Mouse (Mus musculus) embryo, embryonic 11 days (tissue): ENCODE measurements around the gene Tmem19.

ENCODE experiments used
- DNase-seq: peaks from one replicate; pipeline ENCODE4 v3.0.0-alpha.2; 2015

Gene Tmem19

GRCm38 (mm10) chr10:115361840-115362622, at the start of gene Tmem19:
TSS of gene Tmem19 (minus strand) at chr10:115362501.
- peak; percentile 98 for DNase-seq

- peak; percentile 73 for DNase-seq
These were observed 44.1 kb upstream of the Tmem19 start for GRCm38 (mm10) chr10:115406393-115406792.

GRCm38 (mm10) chr10:115391896-115392295, 29.6 kb upstream of the Tmem19 start:
- no peak for DNase-seq

- no peak for DNase-seq
These were observed 28.8 kb upstream of the Tmem19 start for GRCm38 (mm10) chr10:115391076-115391475.

- no peak for DNase-seq
These were observed 25.6 kb upstream of the Tmem19 start for GRCm38 (mm10) chr10:115387891-115388290.

GRCm38 (mm10) chr10:115385018-115386002, 23.0 kb upstream of the Tmem19 start:
- DNase-seq: peak; percentile 74

GRCm38 (mm10) chr10:115384221-115385017, 22.1 kb upstream of the Tmem19 start, which contains the start of the genes Thap2 and Zfc3h1:
TSS of gene Thap2 (minus strand) at chr10:115384443.
TSS of gene Zfc3h1 (plus strand) at chr10:115384959.
- peak; percentile 99 for DNase-seq

- DNase-seq: peak; percentile 32
These were observed 21.4 kb upstream of the Tmem19 start for GRCm38 (mm10) chr10:115383644-115384220.

- DNase-seq: peak; percentile 37
These were observed 20.7 kb upstream of the Tmem19 start for GRCm38 (mm10) chr10:115382846-115383643.

GRCm38 (mm10) chr10:115381506-115382084, 19.3 kb upstream of the Tmem19 start:
- DNase-seq: no peak

- DNase-seq: no peak
These were observed 850 bp upstream of the Tmem19 start for GRCm38 (mm10) chr10:115363151-115363550.

- DNase-seq: no peak
These were observed 293 bp upstream of the Tmem19 start for GRCm38 (mm10) chr10:115362623-115362964.

- DNase-seq: no peak
These were observed 3.2 kb downstream of the Tmem19 start for GRCm38 (mm10) chr10:115359066-115359465.

GRCm38 (mm10) chr10:115358216-115358919, 3.9 kb downstream of the Tmem19 start:
- no peak for DNase-seq

- DNase-seq: no peak
These were observed 6.2 kb downstream of the Tmem19 start for GRCm38 (mm10) chr10:115356106-115356505.

- no peak for DNase-seq
These were observed 7.3 kb downstream of the Tmem19 start for GRCm38 (mm10) chr10:115355016-115355415.

GRCm38 (mm10) chr10:115354553-115354952, 7.7 kb downstream of the Tmem19 start:
- DNase-seq: peak; percentile 3

- no peak for DNase-seq
These were observed 11.4 kb downstream of the Tmem19 start for GRCm38 (mm10) chr10:115350810-115351397.

GRCm38 (mm10) chr10:115349509-115349908, 12.8 kb downstream of the Tmem19 start:
- no peak for DNase-seq

GRCm38 (mm10) chr10:115349029-115349428, 13.3 kb downstream of the Tmem19 start:
- DNase-seq: no peak
